Mouse (Mus musculus): ENCODE results near the gene Hoxc9. TPM values are rescaled to one million over a fixed set of nuclear protein-coding genes. Genes with fewer than 3 reads are reported as not detected.

Gene Hoxc9
- polyA plus RNA-seq, 1 experiment from 2014 or later: 0.49 TPM

DNA sequence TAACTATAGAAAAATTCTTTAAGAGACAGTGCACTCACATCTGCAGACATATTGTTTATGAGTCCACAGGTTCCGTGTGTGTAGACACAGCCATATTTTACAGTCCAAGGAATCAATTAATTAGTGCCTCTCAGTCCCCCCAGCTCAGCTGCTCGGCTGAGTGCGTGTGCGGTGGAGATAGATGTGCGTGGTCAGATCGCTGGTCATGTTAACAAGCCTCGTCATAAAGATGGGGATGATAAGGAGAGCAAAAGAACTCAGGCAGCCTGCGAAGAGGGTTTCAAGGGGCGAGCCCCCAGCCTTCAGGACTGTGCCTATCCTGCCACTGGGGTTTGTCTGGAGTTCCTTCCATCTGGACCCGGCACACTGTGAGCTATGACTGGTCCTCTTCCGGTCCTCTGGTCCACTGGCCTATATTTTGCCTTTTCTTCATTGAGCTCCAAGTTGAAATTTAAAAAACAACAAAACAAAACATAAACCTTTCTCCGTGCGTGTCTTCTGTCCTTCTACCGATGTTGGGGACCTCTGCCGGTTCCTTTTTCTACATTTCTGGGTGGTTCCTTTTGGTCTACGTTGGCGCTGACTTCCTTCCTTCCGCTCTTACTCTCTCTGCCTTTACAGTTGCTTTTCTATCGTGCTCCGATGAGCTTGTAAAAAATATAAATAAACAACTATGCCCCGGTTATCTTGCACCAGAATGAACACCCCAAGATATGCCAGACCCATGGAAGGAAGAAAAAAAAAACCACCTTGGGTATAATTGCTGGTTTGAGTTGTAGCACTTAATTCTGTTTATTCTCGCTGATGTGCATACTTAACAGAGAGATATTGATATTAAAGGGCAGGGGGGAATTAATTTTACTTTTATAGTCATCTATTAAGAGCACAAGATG, 30.8 kb upstream of the Hoxc9 start:
- Histone ChIP-seq H3K27ac (no peak overlapping the region), H3K4me1 (peaks cover 10% of the 10 kb centered on the region; the same call in 1 of the 2 replicates), H3K36me3 (no peaks in the 10 kb centered on the region), H3K4me3 (no peak overlapping the region), H3K9me3 (no peaks in the 10 kb centered on the region), H3K27me3 (ENCODE audit: insufficient read depth, poor library complexity, severe bottlenecking) (peaks cover 100% of the 10 kb centered on the region)
- 10% methylated on average over 22 of the region's 22 CpGs for WGBS
- no peak for DNase-seq (ENCODE audit: low spot score)

DNA sequence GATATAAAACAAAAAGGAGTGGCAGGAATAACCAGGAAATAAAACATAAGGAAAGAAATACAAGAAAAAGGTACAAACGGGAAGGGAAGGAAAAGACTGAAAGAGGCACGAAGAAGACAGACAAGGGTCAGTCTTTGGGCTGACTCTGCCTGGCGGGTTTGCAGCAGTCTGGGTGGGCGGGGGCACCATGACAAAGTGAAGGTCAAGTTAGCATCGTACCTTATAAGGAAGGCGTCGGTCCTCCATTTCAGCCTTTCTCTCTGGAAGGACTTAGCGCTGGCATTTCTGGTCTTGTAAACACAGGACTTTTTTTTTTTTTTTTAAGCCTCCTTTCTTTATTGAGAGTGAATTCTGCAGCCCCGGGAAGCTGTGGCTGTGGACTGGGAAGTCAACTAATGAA, 29.0 kb upstream of the Hoxc9 start:
- 0% methylated on average over 9 of the region's 9 CpGs for WGBS
- H3K27ac ChIP-seq: no peak overlapping the region
- H3K27me3 ChIP-seq (ENCODE audit: insufficient read depth, poor library complexity, severe bottlenecking): peaks cover 100% of the 10 kb centered on the region

DNA sequence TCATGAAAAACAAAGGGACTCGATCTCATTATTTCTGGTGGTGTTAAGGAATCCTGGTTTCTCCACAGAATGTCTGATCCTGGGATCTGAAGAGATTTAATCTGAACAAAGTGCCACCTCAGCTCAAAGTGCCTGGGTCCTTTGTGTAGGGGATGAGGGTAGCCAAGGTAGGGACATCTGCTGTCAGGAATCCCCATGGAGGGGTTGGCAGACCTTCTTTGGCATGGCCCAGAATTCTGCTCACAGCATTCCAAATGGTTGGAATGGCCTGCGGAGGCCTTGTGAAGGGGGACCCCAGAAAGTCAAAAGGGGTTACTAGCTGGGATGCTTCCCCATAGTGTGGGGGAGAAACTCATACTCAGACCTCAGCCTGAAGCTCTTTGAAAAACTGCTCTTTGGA, 27.4 kb upstream of the Hoxc9 start:
- H3K9me3 ChIP-seq: no peaks in the 10 kb centered on the region
- DNase-seq (ENCODE audit: low spot score): no peak
- no peaks in the 10 kb centered on the region for H3K36me3 ChIP-seq
- 9% methylated on average over 2 of the region's 2 CpGs for WGBS
- H3K4me3 ChIP-seq: no peak overlapping the region
- H3K27ac ChIP-seq: no peak overlapping the region
- peaks cover 100% of the 10 kb centered on the region for H3K27me3 ChIP-seq (ENCODE audit: insufficient read depth, poor library complexity, severe bottlenecking)
- no peaks in the 10 kb centered on the region for H3K4me1 ChIP-seq

More for the DNA sequence above, 29.0 kb upstream of the Hoxc9 start:
- Histone ChIP-seq H3K9me3 (no peaks in the 10 kb centered on the region), H3K36me3 (no peaks in the 10 kb centered on the region), H3K4me3 (no peak overlapping the region), H3K4me1 (peaks cover 10% of the 10 kb centered on the region; the same call in 1 of the 2 replicates)
- DNase-seq (ENCODE audit: low spot score): no peak

DNA sequence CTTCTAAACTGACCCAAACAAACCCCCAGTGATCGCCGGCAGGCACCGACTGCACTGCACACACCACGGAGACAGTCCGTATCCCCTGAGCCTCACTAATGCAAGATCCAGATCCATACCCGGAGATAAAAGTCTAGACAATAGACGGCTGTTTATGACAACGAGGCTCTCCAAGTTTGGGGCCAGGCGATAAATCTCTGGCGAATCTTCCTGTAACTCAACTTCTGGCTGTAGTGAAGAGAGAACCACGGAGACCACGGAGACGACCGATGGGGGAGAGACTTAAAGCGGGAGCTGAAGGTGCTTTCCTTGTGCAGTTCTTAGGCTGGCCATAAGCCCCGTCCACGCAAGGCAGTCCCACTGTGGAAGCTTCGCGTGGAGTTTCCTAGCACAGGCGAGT, 26.5 kb upstream of the Hoxc9 start:
- H3K4me1 ChIP-seq: peaks cover 1% of the 10 kb centered on the region; the same call in 1 of the 2 replicates
- DNase-seq (ENCODE audit: low spot score): no peak
- no peak overlapping the region for H3K27ac ChIP-seq
- H3K27me3 ChIP-seq (ENCODE audit: insufficient read depth, poor library complexity, severe bottlenecking): peaks cover 100% of the 10 kb centered on the region
- 2% methylated on average over 20 of the region's 20 CpGs for WGBS
- no peak overlapping the region for H3K4me3 ChIP-seq
- no peaks in the 10 kb centered on the region for H3K36me3 ChIP-seq
- no peaks in the 10 kb centered on the region for H3K9me3 ChIP-seq

DNA sequence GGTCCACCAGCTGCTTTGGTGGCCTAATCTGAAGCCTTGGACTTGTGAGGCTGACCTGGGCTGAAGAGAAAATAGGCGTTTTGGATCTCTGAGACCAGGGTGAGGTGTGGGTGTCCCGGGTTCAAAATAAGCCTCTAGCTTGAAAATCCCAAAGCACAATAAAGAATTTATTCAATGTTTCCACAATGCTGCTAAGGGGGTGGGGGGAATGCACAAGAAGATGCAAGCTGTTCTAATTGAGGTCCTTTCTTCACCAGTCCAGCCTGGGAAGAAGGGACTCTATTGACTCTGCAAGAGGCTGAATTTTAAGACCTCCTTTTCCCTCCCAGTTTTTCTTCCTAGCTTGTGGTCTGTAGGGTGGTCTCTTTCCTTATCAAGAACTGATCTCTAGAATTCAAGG, 25.4 kb upstream of the Hoxc9 start:
- Histone ChIP-seq H3K27me3 (ENCODE audit: insufficient read depth, poor library complexity, severe bottlenecking) (peaks cover 100% of the 10 kb centered on the region), H3K9me3 (no peaks in the 10 kb centered on the region), H3K4me3 (no peak overlapping the region), H3K4me1 (peaks cover 4% of the 10 kb centered on the region; the same call in 1 of the 2 replicates), H3K36me3 (no peaks in the 10 kb centered on the region), H3K27ac (no peak overlapping the region)
- no peak for DNase-seq (ENCODE audit: low spot score)
- WGBS: 15% methylated on average over 2 of the region's 2 CpGs

DNA sequence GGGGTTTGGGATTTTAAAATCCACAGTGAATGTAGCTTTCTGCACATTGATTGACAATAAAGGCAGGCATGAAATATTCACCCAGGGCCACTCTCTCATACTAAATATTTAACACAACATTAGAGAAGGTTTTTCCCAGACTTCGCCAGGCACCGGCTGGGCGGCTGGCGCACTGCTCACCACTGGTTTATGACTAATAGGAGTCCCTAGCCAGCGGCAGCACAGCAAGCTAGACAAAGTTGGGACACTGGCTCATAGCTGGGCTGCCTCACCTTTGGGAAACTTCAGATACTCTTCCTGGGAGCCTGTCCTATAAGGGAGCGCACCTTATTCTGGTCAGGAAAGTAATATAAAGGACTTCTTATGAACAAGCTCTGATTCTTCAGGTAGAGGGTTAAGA, 22.7 kb upstream of the Hoxc9 start:
- no peak for DNase-seq (ENCODE audit: low spot score)
- WGBS: 5% methylated on average over 6 of the region's 6 CpGs
- Histone ChIP-seq H3K27ac (no peak overlapping the region), H3K27me3 (ENCODE audit: insufficient read depth, poor library complexity, severe bottlenecking) (peaks cover 100% of the 10 kb centered on the region), H3K4me1 (peaks cover 4% of the 10 kb centered on the region; the same call in 1 of the 2 replicates), H3K36me3 (no peaks in the 10 kb centered on the region), H3K9me3 (no peaks in the 10 kb centered on the region), H3K4me3 (no peak overlapping the region)

DNA sequence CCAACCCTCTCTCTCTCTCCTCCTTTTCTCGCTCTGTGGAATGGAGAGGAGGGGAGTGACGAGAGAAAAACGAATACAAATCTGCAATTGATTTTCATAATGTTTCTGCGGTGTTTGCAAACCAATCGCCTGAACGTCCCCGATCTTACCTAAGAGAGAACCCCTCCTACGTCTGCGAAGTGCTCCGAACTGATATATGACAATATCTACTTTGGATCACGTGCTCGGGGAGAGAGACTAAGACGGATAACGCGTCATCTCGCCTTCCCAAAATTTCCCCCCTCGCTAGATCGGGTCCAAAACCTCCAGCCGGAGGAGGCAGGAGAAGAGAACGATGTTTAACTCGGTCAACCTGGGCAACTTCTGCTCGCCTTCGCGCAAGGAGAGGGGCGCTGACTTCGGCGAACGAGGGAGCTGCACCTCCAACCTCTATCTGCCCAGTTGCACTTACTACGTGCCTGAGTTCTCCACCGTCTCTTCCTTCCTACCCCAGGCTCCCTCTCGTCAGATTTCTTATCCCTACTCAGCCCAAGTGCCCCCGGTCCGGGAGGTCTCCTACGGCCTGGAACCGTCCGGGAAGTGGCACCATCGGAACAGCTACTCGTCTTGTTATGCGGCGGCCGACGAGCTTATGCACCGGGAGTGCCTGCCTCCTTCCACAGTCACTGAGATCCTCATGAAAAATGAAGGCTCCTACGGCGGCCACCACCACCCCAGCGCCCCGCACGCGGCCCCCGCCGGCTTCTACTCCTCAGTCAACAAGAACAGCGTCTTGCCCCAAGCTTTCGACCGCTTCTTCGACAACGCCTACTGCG, 21.8 kb upstream of the Hoxc9 start, which contains the start of gene Hoxc11:
TSS of gene Hoxc11 (plus strand) at position 236 of the 815 bp plus-strand sequence.
- Histone ChIP-seq H3K27ac (0 out of 2 replicates have a peak within 1 kb of the TSS, but pooled peaks have one; percentile 25), H3K9me3 (no peaks in the 10 kb centered on the region), H3K36me3 (no peaks in the 10 kb centered on the region), H3K4me1 (peaks cover 4% of the 10 kb centered on the region; the same call in 1 of the 2 replicates), H3K27me3 (ENCODE audit: insufficient read depth, poor library complexity, severe bottlenecking) (peaks cover 100% of the 10 kb centered on the region), H3K4me3 (peak within 1 kb of the TSS; percentile 3; the same call in 1 of the 2 replicates)
- no peak for DNase-seq (ENCODE audit: low spot score)
- under 1% methylated on average over 57 of the region's 57 CpGs for WGBS

DNA sequence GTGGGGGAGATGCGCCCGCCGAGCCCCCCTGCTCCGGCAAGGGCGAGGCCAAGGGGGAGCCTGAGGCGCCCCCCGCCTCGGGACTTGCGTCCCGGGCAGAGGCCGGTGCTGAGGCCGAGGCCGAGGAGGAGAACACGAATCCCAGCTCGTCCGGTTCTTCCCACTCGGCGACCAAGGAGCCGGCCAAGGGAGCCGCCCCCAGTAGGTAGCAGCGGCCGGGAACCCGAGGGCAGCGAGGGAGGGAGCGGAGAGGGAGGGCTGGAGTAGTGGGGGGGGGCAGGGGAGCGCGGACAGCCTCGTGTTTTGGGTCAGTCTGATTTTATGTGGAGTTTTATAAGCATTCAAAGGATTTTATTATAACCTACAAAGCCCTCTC, 21.2 kb upstream of the Hoxc9 start:
- no peak for DNase-seq (ENCODE audit: low spot score)
- Histone ChIP-seq H3K9me3 (no peaks in the 10 kb centered on the region), H3K27me3 (ENCODE audit: insufficient read depth, poor library complexity, severe bottlenecking) (peaks cover 100% of the 10 kb centered on the region), H3K4me1 (peaks cover 4% of the 10 kb centered on the region; the same call in 1 of the 2 replicates), H3K36me3 (no peaks in the 10 kb centered on the region), H3K4me3 (peak overlapping the region; percentile 3; the same call in 1 of the 2 replicates), H3K27ac (0 out of 2 replicates have a peak overlapping the region, but pooled peaks have one; percentile 25)
- WGBS: under 1% methylated on average over 28 of the region's 28 CpGs

DNA sequence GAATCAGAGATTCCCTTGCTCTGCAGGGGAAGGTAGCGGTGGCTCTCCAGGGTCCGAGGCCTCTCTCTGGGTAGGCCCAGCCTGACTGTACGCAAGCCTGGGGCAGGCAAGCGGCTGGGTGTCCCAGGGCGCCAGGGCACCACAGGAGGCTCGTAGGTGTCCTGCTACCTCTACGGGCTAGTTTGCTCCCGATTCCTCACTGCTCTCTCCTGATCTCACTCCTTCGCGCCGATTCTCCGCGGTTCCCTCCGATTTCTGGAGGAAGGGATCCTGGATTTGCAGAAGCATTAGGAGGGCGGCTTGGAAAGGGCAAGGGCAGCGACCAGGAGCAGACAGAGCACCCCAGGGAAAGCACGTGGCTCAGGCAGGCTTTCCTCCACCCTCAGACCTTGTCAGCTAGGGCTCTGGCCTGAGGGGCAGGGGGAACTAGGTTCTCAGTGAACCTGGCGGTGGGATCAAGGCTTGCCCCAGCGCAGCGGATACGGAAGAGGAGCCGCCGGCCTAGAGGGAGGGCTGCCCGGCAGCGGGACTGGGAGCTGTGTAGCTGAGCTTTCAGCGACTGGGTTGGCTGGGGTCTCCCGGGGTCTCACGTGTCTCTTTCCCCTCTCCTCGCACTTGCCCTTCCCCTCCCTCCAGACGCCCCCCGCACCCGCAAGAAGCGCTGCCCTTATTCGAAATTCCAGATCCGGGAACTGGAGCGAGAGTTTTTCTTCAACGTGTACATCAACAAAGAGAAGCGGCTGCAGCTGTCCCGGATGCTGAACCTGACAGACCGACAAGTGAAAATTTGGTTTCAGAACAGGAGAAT, 20.2 kb upstream of the Hoxc9 start:
- Histone ChIP-seq H3K4me3 (0 out of 2 replicates have a peak overlapping the region, but pooled peaks have one; percentile 22), H3K4me1 (peaks cover 4% of the 10 kb centered on the region; the same call in 1 of the 2 replicates), H3K27me3 (ENCODE audit: insufficient read depth, poor library complexity, severe bottlenecking) (peaks cover 100% of the 10 kb centered on the region), H3K36me3 (no peaks in the 10 kb centered on the region), H3K27ac (no peak overlapping the region), H3K9me3 (no peaks in the 10 kb centered on the region)
- DNase-seq (ENCODE audit: low spot score): no peak
- WGBS: under 1% methylated on average over 40 of the region's 40 CpGs

DNA sequence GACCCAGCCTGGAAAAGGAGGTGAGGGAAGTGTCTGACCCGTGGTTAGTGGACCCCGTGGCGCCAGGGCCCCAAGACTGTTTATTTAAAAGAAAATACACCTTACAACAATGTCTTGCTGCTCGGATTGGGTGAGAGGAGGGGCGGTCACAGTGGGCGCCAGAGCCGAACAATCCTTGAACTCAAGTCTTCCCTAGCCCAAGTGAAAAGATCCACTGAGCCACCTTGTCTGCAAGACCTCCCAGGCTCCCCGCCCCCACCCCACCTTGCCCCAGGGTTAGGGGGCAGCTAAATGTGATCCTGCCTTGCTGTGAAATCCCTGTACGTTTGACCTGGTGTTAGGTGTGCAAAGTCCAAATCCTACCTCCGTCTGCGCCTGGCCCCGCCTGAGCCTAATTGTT, 19.3 kb upstream of the Hoxc9 start:
- DNase-seq (ENCODE audit: low spot score): no peak
- Histone ChIP-seq H3K27ac (no peak overlapping the region), H3K4me3 (no peak overlapping the region), H3K4me1 (peaks cover 4% of the 10 kb centered on the region; the same call in 1 of the 2 replicates), H3K36me3 (no peaks in the 10 kb centered on the region), H3K9me3 (no peaks in the 10 kb centered on the region), H3K27me3 (ENCODE audit: insufficient read depth, poor library complexity, severe bottlenecking) (peaks cover 100% of the 10 kb centered on the region)
- 1% methylated on average over 12 of the region's 12 CpGs for WGBS

DNA sequence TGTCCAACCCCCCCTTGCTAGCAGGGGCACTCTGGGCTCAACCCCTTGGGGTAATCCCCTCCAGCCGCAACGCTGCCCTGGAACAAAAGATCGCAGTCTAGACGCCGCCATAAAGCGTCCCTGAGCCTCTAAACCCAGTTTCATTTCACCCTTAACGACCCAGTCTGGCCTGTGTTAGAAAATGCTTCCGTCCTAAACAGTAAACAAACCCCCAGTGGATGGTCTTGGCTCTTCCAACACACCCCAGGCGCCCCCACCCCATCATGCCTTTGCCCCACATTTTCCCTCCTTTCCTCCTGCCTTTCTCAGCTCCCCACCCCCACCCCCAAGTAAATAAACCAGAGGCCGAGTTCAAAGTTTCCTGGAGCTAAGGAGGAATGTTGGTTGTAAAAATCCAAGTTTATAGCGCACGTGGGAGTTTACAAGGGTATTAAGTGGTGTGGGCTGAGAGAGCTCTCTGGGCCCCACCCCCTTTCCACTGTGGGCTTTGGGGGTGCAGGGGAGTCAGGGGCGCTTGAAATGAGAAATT, 16.5 kb upstream of the Hoxc9 start:
- H3K9me3 ChIP-seq: no peaks in the 10 kb centered on the region
- WGBS: 2% methylated on average over 13 of the region's 13 CpGs
- no peak for DNase-seq (ENCODE audit: low spot score)
- H3K27me3 ChIP-seq (ENCODE audit: insufficient read depth, poor library complexity, severe bottlenecking): peaks cover 100% of the 10 kb centered on the region
- peaks cover 3% of the 10 kb centered on the region; the same call in 1 of the 2 replicates for H3K4me1 ChIP-seq
- H3K36me3 ChIP-seq: no peaks in the 10 kb centered on the region
- H3K4me3 ChIP-seq: no peak overlapping the region
- H3K27ac ChIP-seq: no peak overlapping the region

DNA sequence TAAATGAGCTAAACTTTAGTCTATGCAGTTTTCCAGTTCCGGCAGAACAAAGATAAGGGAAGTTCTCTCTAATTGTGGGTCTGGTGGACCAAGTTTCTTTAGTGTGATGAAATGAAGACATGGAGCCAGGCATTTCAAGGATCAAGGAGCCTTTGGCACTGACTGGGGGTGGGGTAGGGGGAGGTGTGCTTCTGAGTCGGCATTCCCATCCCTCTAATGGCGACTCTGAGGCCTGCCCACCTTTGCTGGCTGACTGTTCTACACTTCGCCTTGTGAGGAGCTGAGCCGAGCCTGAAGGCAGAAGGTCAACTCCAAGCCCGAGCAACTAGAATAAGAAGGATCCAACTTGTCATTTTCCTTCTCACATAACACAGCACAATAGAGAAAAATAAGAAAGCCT, 14.5 kb upstream of the Hoxc9 start:
- Histone ChIP-seq H3K27ac (no peak overlapping the region), H3K9me3 (no peaks in the 10 kb centered on the region), H3K36me3 (no peaks in the 10 kb centered on the region), H3K4me1 (no peaks in the 10 kb centered on the region; the same call in 1 of the 2 replicates), H3K27me3 (ENCODE audit: insufficient read depth, poor library complexity, severe bottlenecking) (peaks cover 100% of the 10 kb centered on the region), H3K4me3 (no peak overlapping the region)
- WGBS: under 1% methylated on average over 6 of the region's 6 CpGs
- DNase-seq (ENCODE audit: low spot score): no peak

Measured in heart, embryonic 10.5 days (tissue).